Mouse (Mus musculus) erythroid progenitor cell, adult 5-6 weeks (primary cell): ENCODE measurements around the gene Pam. TPM values are rescaled to one million over a fixed set of nuclear protein-coding genes. Genes with fewer than 3 reads are reported as not detected.

ENCODE experiments used
- ATAC-seq: replicated peaks from 2 replicates; pipeline ENCODE4 v1.8.0; 2016; ENCODE audit warnings: moderate number of reproducible peaks, mild to moderate bottlenecking, moderate TSS enrichment, inconsistent platforms; ENCODE audit not compliant: poor library complexity, low FRiP score, severe bottlenecking
- total RNA-seq, 2 experiments: library from RNA; stranded (forward) in 1 of 2; stranded (reverse) in 1 of 2; fragments of 150-400 nt in 1 of 2; fragments of 186-747, 209-891 nt in 1 of 2; gene quantifications; 2 replicates each; pipeline versions ENCODE4 v1.2.3 to v1.2.4; 2015 to 2017; ENCODE audit warnings: low replicate concordance in 2 of 2

The Pam gene
- total RNA-seq, 2 experiments from 2014 or later, result 0.42 TPM; not detected in 1

- no peak for ATAC-seq
These were observed 349.7 kb downstream of the Pam start for GRCm38 (mm10) chr1:97745712-97746111.
